8 mouse cellular contexts compared by ENCODE assay signal in the genomic region with DNA sequence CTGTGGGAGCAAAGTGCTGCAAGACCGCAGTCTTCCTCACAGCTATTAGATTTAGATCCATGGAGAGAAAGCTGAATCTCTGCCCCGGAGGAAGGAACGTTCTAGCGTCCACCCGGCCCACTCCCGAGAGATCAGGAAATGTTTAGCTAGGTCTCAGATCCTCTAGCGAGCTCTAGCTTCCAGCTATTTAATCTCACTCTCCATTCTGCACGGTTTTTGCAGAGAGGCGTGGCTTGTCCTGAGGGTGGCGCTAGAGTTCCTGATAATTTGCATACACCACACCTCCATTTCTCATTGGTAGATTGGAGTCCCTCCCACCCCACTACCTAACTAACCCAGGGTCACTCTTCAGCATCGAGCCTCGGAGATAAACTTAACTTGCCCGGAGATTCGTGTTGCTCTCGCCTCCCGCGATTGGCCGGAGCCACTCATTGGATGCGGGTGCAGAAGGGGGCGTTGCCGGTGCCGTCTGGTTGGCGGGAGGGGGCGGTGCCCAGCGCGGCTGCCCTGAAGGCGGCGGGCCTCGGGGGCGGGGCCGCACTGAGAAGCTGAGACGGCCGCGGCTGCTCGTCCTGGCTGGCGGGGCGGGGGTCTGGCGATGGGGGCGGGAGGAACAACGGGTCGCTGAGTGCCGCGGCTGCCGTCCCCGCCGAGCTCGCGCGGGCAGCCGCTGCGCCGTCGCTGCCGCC. TPM values are rescaled to one million over a fixed set of nuclear protein-coding genes. Genes with fewer than 3 reads are reported as not detected.
A peak's percentile ranks its signal among the peaks of the same experiment; 100 is the strongest.
DNase-seq lines count a peak whose midpoint lies in the region; ATAC-seq lines count a peak whose summit lies in the region.

No protein-coding gene starts in this region.

- peaks cover 2 to 5% of the 10 kb centered on the region in 2 experiments; a peak in 3 of 4 replicates for H3K4me1 ChIP-seq in heart, embryonic 14.5 days (ENCODE audit: control insufficient read depth in 2 of 2, insufficient read depth in 2 of 2, low read length in 2 of 2)
- peaks cover 27% of the 10 kb centered on the region for H3K4me1 ChIP-seq in liver, embryonic 13.5 days (replicated peaks)
- peaks cover 12% of the 10 kb centered on the region for H3K4me1 ChIP-seq in stomach, embryonic 16.5 days (ENCODE audit: control insufficient read depth, insufficient read depth, low read length)

- peak overlapping the region; percentile 96 to 97 for H3K27ac ChIP-seq in heart, embryonic 14.5 days (replicated peaks in 1 of 2; ENCODE audit: control insufficient read depth in 1 of 2, insufficient read depth in 1 of 2, low read depth in 2 of 2, low read length in 2 of 2)
- H3K27ac ChIP-seq in liver, embryonic 13.5 days = peak overlapping the region; percentile 55; the same call in 1 of the 2 replicates
- peak overlapping the region; percentile 98 for H3K27ac ChIP-seq in stomach, embryonic 16.5 days (ENCODE audit: low read length)

- ATAC-seq in CD4-positive, CD25-positive, alpha-beta regulatory T cell, adult 4 months = peak; percentile 80
- ATAC-seq in heart, embryonic 14.5 days (ENCODE audit: insufficient number of reproducible peaks, insufficient read depth, low FRiP score, low read depth) = peak; percentile 99
- ATAC-seq in liver, embryonic 13.5 days (ENCODE audit: low read depth) = peak; percentile 98
- ATAC-seq in stomach, embryonic 16.5 days (ENCODE audit: insufficient read depth, low FRiP score) = peak; percentile 99

- peak overlapping the region; percentile 91 for H3K9ac ChIP-seq in heart, embryonic 14.5 days (ENCODE audit: low read length)
- H3K9ac ChIP-seq in liver, embryonic 13.5 days = peak overlapping the region; percentile 68
- peak overlapping the region; percentile 96 for H3K9ac ChIP-seq in stomach, embryonic 16.5 days (ENCODE audit: low read length)

- under 1% methylated on average over 35 of the region's 54 CpGs for WGBS in heart, embryonic 14.5 days
- under 1% methylated on average over 54 of the region's 54 CpGs for WGBS in liver, embryonic 13.5 days (ENCODE audit: insufficient replicate concordance)
- WGBS in stomach, embryonic 16.5 days = under 1% methylated on average over 47 of the region's 54 CpGs

- peak overlapping the region; percentile 84 to 94 for H3K4me3 ChIP-seq in heart, embryonic 14.5 days (ENCODE audit: control insufficient read depth in 1 of 2, insufficient read depth in 1 of 2, low read depth in 1 of 2, low read length in 2 of 2)
- peak overlapping the region; percentile 68 for H3K4me3 ChIP-seq in liver, embryonic 13.5 days (replicated peaks)
- H3K4me3 ChIP-seq in stomach, embryonic 16.5 days (replicated peaks; ENCODE audit: low read length) = peak overlapping the region; percentile 94

- peak; percentile 68 for DNase-seq in c-Kit-negative CD71-positive TER-119-positive erythroid progenitor cells, embryonic 14.5 days (ENCODE audit: low read depth, low spot score)
- peak; percentile 99 for DNase-seq in fibroblast of lung, adult 2 months (ENCODE audit: low read depth)
- DNase-seq in kidney, postnatal 14 days = peak; percentile 99
- peak; percentile 92 for DNase-seq in liver, embryonic 13.5 days
- DNase-seq in neural tube, embryonic 10.5 days (ENCODE audit: extremely low spot score, low spot score) = peak; percentile 97

- H3K9me3 ChIP-seq in heart, embryonic 14.5 days (ENCODE audit: control insufficient read depth, low read length) = no peaks in the 10 kb centered on the region
- H3K9me3 ChIP-seq in liver, embryonic 13.5 days (replicated peaks) = no peaks in the 10 kb centered on the region
- no peaks in the 10 kb centered on the region for H3K9me3 ChIP-seq in stomach, embryonic 16.5 days (replicated peaks; ENCODE audit: control insufficient read depth, low read length)

- peak overlapping the region; percentile 88 for H3K4me2 ChIP-seq in heart, embryonic 14.5 days (ENCODE audit: low read length)
- H3K4me2 ChIP-seq in liver, embryonic 13.5 days = peak overlapping the region; percentile 88
- peak overlapping the region; percentile 66 for H3K4me2 ChIP-seq in stomach, embryonic 16.5 days (ENCODE audit: low read depth, low read length)

- H3K27me3 ChIP-seq in heart, embryonic 14.5 days (ENCODE audit: control insufficient read depth, insufficient read depth, low read length) = no peaks in the 10 kb centered on the region
- H3K27me3 ChIP-seq in liver, embryonic 13.5 days = peaks cover 32% of the 10 kb centered on the region
- no peaks in the 10 kb centered on the region for H3K27me3 ChIP-seq in stomach, embryonic 16.5 days (ENCODE audit: control insufficient read depth, insufficient read depth, low read length)

- H3K36me3 ChIP-seq in heart, embryonic 14.5 days (ENCODE audit: control insufficient read depth, insufficient read depth, low read length) = no peaks in the 10 kb centered on the region
- H3K36me3 ChIP-seq in liver, embryonic 13.5 days = no peaks in the 10 kb centered on the region
- no peaks in the 10 kb centered on the region for H3K36me3 ChIP-seq in stomach, embryonic 16.5 days (ENCODE audit: control insufficient read depth, insufficient read depth, low read length)

RNA-seq across cellular contexts. Expression of a gene that starts 1.1 kb away (rescaled TPM):
- polyA plus RNA-seq in CD4-positive, CD25-positive, alpha-beta regulatory T cell, adult 4 months (2017; shearing (Covaris generic)) = 10 to 100 TPM; 18.5 to 25.4 TPM
- 13.3 and 18.5 TPM in 2 replicates for polyA plus RNA-seq in heart, embryonic 14.5 days (2014; fragmentation: Nextera tagmentation; extraction: Ambion mirVana)
- 1.8 and 3.3 TPM in 2 replicates for polyA plus RNA-seq in liver, embryonic 13.5 days (2015; fragmentation: Nextera tagmentation; extraction: Ambion mirVana)
- 10.6 and 12.0 TPM in 2 replicates for polyA plus RNA-seq in stomach, embryonic 16.5 days (2015; fragmentation: Nextera tagmentation; extraction: Ambion mirVana)

Comparison
In these comparisons a context has a peak if more than half of its experiments do, and no peak if none do; other contexts are left out.
1. Peak in every context shown above with its lines: DNase-seq, ATAC-seq, H3K4me3 ChIP-seq and H3K27ac ChIP-seq.